Mouse (Mus musculus): ENCODE data around the gene B230217C12Rik. TPM values are rescaled to one million over a fixed set of nuclear protein-coding genes. Genes with fewer than 3 reads are reported as not detected.
A peak's percentile ranks its signal among the peaks of the same experiment; 100 is the strongest.

The B230217C12Rik gene
- total RNA-seq (2021) = 10 to 100 TPM; 67.8 to 72.6 TPM
- long read RNA-seq, experiment 1, transcript B230217C12Rik-204 (2 exons, 1,118 nt) = major isoform, 17 of 32 reads
- long read RNA-seq, experiment 1, transcript B230217C12Rik-202 (2 exons, 2,181 nt) = minor isoform, 12 of 32 reads
- long read RNA-seq, experiment 1, partial matches to known transcripts = 1 of 32 reads
- long read RNA-seq, experiment 1, other reads (novel, unspliced or antisense) = 2 of 32 reads
- long read RNA-seq, experiment 2, transcript B230217C12Rik-204 (2 exons, 1,118 nt) = major isoform, 19 of 42 reads
- long read RNA-seq, experiment 2, transcript B230217C12Rik-202 (2 exons, 2,181 nt) = minor isoform, 14 of 42 reads
- long read RNA-seq, experiment 2, partial matches to known transcripts = 2 of 42 reads
- long read RNA-seq, experiment 2, other reads (novel, unspliced or antisense) = 6 of 42 reads

DNA sequence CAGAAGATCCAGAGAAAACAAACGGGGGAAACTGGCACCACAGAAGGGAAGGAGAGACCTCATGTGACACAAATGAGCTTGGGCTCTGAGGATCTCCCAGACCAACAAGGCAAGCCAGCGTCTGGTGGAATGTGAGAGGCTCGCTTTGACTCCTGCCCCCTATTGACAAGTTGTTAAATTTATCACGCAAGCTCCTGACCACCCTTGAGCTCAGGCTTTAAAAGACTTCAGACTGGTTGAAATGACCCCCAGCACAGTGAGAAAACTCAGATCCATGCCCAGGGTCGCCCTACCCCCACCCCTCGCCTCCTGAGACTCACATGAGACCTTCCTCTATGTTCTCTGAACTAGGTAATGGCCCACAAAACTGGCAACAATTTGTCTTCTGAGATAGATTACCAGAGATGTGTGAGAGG, at the start of gene B230217C12Rik:
TSS of gene B230217C12Rik (plus strand) at position 242 of the 416 bp plus-strand sequence.
- Histone ChIP-seq H3K4me3 (peak within 1 kb of the TSS; percentile 81), H3K27ac (peak within 1 kb of the TSS; percentile 97)
- no peak for DNase-seq (ENCODE audit: low spot score in 2 of 2)
- TF ChIP-seq CTCF (conservative IDR thresholded peaks at IDR 0.05) = peak; percentile 72

DNA sequence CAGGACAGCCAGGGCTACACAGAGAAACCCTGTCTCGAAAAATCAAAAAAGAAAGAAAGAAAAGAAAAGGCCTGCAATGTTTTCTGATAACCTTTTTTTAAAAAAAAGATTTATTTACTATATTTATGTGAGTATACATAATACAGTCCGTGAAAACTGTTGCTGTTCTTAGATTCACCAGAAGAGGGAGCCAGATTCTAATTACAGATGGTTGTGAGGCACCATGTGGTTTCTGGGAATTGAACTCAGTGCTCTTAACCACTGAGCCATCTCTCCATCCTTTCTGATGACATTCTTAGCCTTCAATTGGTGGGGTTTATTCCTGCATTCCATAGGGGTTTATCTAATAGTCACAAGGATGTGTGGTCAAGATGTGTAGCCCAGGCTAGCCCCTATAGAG, 47.4 kb upstream of the B230217C12Rik start:
- peak in 1 of 2 experiments; percentile 55 for DNase-seq (ENCODE audit: low spot score in 2 of 2)
- peak; percentile 91 for TF ChIP-seq CTCF (conservative IDR thresholded peaks at IDR 0.05)
- H3K4me3 ChIP-seq = no peak overlapping the region
- no peak overlapping the region for H3K27ac ChIP-seq

GRCm38 (mm10) chr11:97796910-97797309, 43.7 kb upstream of the B230217C12Rik start:
- DNase-seq (ENCODE audit: low spot score in 2 of 2) = peak; percentile 86
- peak; percentile 69 for TF ChIP-seq CTCF (conservative IDR thresholded peaks at IDR 0.05)
- H3K27ac ChIP-seq = peak overlapping the region; percentile 53; the same call in 1 of the 2 replicates
- peak overlapping the region; percentile 44 for H3K4me3 ChIP-seq

GRCm38 (mm10) chr11:97797369-97798082, 43.1 kb upstream of the B230217C12Rik start:
- TF ChIP-seq CTCF (conservative IDR thresholded peaks at IDR 0.05) = no peak
- no peak overlapping the region for H3K4me3 ChIP-seq
- no peak for DNase-seq (ENCODE audit: low spot score in 2 of 2)
- peak overlapping the region; percentile 53; the same call in 1 of the 2 replicates for H3K27ac ChIP-seq

- TF ChIP-seq CTCF (conservative IDR thresholded peaks at IDR 0.05) = no peak
- Histone ChIP-seq H3K27ac (no peak overlapping the region), H3K4me3 (no peak overlapping the region)
- no peak for DNase-seq (ENCODE audit: low spot score in 2 of 2)
Observed at GRCm38 (mm10) chr11:97798083-97798435, 42.5 kb upstream of the B230217C12Rik start.

- peak; percentile 89 to 94 for DNase-seq (ENCODE audit: low spot score in 2 of 2)
- no peak for TF ChIP-seq CTCF (conservative IDR thresholded peaks at IDR 0.05)
- Histone ChIP-seq H3K4me3 (peak within 1 kb of the TSS; percentile 74), H3K27ac (peak within 1 kb of the TSS; percentile 99)
Observed at GRCm38 (mm10) chr11:97798782-97799145, 41.8 kb upstream of the B230217C12Rik start, which contains the start of gene Lasp1. Lasp1 (plus strand) TSS chr11:97799000.

GRCm38 (mm10) chr11:97799146-97799993, 41.2 kb upstream of the B230217C12Rik start:
- Histone ChIP-seq H3K27ac (peak overlapping the region; percentile 99), H3K4me3 (peak overlapping the region; percentile 74)
- DNase-seq (ENCODE audit: low spot score in 2 of 2) = peak; percentile 90 to 94
- no peak for TF ChIP-seq CTCF (conservative IDR thresholded peaks at IDR 0.05)

GRCm38 (mm10) chr11:97799994-97800690, 40.4 kb upstream of the B230217C12Rik start:
- TF ChIP-seq CTCF (conservative IDR thresholded peaks at IDR 0.05) = no peak
- no peak for DNase-seq (ENCODE audit: low spot score in 2 of 2)
- peak overlapping the region; percentile 99 for H3K27ac ChIP-seq
- peak overlapping the region; percentile 74 for H3K4me3 ChIP-seq

DNA sequence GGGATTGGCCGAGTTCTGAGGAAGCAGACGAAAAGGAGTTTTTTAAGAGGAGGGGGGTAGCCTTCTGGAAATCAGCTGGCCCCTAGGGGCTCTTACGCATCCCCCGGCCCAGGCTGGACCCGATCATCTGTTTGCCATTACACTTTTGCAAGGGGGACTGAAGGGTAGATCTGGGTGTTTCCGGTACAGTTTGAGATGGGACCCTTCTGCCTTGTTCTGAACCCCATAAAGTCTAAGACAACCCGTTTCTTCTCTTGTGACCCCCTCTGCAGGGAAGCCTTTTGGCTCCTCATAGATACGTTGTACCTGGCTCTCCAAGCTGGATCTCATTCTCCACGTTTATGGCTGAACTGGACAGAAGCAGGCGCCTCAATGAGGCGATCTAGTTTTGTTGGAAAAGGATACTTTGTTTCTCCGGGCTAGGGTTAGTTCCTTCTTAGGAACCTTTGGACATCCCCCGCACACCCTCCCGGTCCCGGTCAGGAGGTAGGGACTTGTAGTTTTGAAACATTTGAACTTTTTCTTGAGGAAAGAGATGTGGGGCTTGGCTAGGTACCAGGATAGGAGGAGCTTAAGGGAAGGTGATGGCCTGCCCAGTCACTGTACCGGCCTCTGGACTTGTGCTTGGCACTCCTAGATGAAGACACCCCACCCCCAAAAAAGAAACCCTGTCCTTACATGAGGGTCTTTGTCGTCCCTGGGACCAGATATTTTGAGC, 39.7 kb upstream of the B230217C12Rik start:
- TF ChIP-seq CTCF (conservative IDR thresholded peaks at IDR 0.05) = no peak
- Histone ChIP-seq H3K27ac (peak overlapping the region; percentile 99), H3K4me3 (peak overlapping the region; percentile 74)
- DNase-seq (ENCODE audit: low spot score in 2 of 2) = no peak

DNA sequence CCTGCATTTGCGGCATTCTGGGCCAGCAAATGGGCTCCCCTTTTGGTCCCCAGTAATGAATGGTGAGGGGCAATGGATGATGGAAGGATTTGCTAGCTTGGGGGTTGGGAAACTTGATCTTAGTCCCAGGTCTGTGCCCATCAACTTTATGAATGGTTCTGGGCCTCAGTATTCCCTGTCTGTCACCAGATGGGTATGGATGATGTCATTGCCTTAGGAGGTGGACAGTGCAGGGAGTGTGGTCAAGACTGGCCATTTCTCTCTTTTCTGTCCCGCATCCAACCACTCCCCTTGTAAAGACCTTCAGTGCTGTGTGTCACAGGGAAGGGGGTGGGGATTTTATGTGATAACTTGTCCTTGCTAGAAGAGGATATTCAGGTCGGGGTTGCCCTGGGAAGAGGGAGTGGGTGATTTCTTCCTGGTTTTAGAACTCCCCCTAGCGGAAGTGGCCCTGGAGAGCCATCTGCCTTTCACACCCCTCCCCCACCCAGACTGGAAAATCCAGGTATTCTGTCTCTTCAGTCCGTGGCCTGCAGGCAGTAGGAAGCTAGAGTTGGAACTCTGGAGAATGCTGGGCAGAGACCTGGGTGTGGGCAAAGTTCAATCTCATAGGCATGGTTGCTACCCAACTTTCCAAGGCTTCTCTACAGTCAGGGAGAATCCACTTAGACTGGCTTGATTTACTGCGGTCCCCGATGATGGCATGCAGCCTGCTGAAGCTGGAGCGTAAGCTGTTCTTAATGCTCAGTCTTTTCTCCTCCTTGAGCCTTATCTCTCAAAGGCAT, 39.0 kb upstream of the B230217C12Rik start:
- DNase-seq (ENCODE audit: low spot score in 2 of 2) = peak in 1 of 2 experiments; percentile 57
- peak overlapping the region; percentile 99 for H3K27ac ChIP-seq
- H3K4me3 ChIP-seq = peak overlapping the region; percentile 74
- TF ChIP-seq CTCF (conservative IDR thresholded peaks at IDR 0.05) = peak; percentile 75

DNA sequence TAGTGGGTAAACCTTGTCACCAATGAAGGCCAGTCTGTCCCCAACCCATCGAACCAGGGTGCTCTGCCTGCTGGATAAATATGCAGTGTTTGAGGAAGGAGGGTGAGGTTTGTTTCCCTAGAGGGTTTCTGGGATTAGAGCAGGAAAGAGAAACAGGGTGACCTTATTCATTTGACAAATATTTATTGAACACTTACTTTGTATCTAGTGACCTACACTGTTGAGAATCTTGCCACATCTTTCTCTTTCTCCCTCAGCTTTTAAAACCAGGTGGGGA, 38.4 kb upstream of the B230217C12Rik start:
- no peak for TF ChIP-seq CTCF (conservative IDR thresholded peaks at IDR 0.05)
- H3K27ac ChIP-seq = peak overlapping the region; percentile 99
- DNase-seq (ENCODE audit: low spot score in 2 of 2) = no peak
- H3K4me3 ChIP-seq = no peak overlapping the region; the same call in 1 of the 2 replicates

Measured in layer of hippocampus, adult 2 months (tissue).